Mouse (Mus musculus): ENCODE data around the gene Dock10.

GRCm38 (mm10) chr1:80727403-80727802, 30.9 kb downstream of the Dock10 start:
- TF ChIP-seq EP300 (IDR thresholded peaks at IDR 0.05; ENCODE audit: low read depth) (no peak), CTCF (IDR thresholded peaks at IDR 0.05; ENCODE audit: low read depth) (no peak)

Data from heart, postnatal 0 days (tissue).